Mouse (Mus musculus): ENCODE measurements around the gene Gm10073. TPM values are rescaled to one million over a fixed set of nuclear protein-coding genes. Genes with fewer than 3 reads are reported as not detected.

Gene Gm10073
- total RNA-seq, 4 experiments from 2014 or later = 97.6 to 119 (median 113) TPM

DNA sequence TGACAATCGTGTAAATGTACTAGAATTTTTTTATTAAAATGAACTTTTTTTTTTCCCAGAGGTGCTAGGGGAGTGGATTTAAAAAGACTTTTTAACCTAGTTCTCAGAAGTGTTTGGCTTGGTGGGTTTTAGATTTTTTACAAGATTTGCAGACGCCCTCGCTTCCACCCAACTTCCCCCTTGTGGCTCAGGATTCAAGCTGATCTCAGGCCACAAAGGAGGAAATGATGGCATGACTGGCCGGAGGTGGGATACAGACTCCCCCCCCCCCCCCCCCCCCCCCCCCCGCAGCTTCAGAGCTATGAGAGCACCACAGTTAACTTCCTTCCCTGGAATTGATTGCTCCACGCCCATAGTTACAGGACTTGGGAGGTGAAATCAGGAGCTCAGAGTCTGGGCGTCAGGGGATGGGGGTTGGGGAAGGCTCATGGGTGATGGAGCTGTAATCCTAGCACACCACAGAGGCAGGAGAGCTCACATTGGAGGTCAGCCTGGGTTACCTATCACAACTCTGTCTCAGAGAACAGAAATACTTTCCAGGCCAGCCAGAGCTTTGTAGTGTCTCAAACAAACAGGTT is 17.1 kb downstream of the Gm10073 start:
- no peak for DNase-seq (ENCODE audit: low spot score)

- DNase-seq (ENCODE audit: low spot score) = no peak
Measured at GRCm38 (mm10) chr8:106554011-106554410, 19.2 kb downstream of the Gm10073 start.

- no peak for DNase-seq (ENCODE audit: low spot score)
Measured at GRCm38 (mm10) chr8:106550906-106551305, 22.4 kb downstream of the Gm10073 start.

DNA sequence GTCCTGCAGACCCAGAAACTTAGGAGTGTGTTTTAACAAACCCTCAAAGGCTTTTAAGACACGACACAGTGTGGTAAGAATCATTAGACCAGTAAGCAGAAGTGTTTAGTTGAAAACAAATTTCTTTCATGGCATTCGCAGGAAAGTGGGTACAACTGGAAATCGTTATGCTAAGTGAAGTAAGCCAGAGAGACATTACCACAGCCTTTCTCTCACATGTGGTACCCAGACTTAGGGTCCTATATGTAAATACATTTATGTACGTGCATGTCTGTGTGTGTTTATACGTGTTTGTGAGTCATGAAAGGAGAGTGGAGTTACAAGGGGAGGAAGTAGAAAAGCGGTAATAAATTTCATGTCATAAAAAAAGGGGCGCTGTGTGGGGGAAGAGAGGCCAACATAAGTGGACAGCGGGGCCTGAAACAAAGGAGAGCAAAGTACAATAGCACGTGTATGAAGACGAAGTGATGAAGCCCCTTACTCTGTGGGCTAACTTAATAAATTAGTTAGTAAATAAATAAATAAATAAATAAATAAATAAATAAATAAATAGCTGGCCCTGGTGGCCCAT is 24.8 kb downstream of the Gm10073 start:
- DNase-seq (ENCODE audit: low spot score) = no peak

- no peak for DNase-seq (ENCODE audit: low spot score)
Measured at GRCm38 (mm10) chr8:106546746-106547145, 26.5 kb downstream of the Gm10073 start.

DNA sequence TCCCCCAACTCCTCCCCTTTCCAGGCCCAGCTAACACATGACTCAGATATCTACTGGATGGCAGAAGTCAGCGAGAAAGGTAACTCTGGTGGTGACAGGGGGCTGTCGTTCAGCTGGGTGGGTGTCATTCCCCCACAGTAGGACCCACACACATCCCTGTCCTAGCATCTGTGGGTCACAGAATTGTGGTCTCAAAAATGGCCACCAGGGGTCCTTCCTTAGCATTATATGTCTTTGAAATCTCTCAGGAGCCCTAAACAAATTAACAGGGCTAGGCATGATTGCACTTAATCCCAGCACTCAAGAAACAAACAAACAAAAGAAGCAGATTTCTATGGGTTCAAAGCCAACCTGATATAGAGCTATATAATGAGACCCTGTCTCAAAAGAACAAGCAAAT is 28.1 kb downstream of the Gm10073 start:
- DNase-seq (ENCODE audit: low spot score) = no peak

GRCm38 (mm10) chr8:106543043-106543442 is 30.2 kb downstream of the Gm10073 start:
- no peak for DNase-seq (ENCODE audit: low spot score)

GRCm38 (mm10) chr8:106541002-106541401 is 32.3 kb downstream of the Gm10073 start:
- DNase-seq (ENCODE audit: low spot score) = no peak

DNA sequence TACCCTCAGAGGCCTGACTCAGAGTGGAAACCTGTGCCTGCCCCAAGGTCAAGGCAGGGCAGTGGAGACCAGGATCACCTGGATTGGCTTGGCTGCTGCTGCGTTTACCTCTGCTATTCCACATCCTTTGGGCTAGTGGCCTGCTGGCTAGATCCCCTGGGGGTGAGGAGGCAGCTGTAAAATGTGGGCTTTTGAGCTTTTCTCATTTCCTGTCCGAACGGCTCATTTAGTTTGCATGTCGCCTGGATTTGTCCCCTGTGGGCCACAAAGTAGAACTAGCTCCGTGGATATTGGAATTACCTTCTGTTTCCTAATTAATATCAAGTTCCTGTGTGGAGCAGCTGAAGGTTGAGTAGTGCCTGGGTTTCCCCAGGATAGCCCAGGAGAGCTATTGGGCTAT is 34.1 kb downstream of the Gm10073 start:
- no peak for DNase-seq (ENCODE audit: low spot score)

DNA sequence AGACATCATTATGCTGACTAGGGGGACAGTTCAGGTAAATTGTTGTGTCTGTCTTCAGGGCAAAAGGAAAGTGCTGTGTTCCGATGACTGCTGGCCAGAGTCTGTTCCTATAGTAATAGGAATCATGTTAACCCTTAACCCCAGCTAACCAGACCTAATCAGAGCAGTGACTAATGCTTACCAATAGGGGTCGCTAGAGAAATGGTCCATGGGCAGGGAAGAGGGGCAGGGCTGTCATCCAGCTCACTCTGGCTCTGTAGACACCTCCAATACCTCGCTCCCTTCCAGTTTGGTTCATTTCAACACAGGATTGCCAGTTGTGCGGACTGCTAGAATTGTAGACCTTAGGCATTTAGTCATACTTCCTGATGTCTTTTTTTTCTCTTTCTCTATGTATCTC is 37.8 kb downstream of the Gm10073 start:
- DNase-seq (ENCODE audit: low spot score) = no peak

- peak; percentile 50 for DNase-seq (ENCODE audit: low spot score)
Measured at GRCm38 (mm10) chr8:106534449-106534848, 38.8 kb downstream of the Gm10073 start.

DNA sequence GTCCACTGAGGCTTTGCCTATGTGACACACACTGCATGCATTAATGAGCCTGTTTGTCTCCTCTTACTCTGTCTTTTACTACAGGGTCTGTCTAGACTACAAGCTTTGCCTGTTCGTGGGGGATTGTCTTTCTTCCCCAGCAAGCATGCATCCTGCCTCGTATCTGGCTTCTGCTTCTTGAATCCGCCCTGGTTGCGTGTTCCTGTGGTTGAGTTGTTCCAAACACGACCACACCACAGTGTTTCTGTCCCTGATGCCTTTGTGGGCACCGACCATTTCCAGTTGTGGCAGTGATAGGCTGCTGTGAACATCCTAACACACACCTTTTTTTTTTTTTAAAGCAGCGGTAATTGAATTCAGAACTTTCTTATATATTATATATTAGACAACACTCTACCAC is 39.6 kb downstream of the Gm10073 start:
- DNase-seq (ENCODE audit: low spot score) = no peak

- DNase-seq (ENCODE audit: low spot score) = no peak
Measured at GRCm38 (mm10) chr8:106530566-106530965, 42.7 kb downstream of the Gm10073 start.

DNA sequence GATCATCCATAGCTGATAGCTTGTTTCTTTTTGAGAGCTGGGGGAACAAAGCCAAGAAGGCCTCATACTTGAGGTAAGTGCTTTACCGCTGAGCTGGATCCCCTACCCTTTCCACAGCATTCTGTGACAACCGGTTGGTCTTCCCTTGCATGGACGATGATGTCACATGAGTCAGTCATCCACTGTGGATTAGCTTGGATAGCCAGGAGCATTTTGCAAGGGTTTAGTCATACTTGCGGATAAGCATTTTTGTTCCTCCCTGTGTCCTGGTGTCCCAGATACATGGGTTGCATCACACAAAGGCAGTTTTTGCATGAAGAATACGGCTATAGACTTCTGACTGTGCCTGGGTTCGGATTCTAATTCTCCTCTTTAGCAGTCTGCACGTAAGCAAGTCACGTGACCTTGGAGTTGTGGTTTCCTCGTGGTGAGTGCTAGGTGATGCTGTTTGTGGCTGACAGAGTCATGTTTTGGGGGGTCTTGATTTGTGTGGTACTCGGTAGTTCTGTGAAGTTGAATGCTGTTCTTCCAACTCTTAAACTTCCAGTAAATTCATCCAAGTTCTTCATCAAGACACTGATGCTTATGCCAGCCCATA is 43.3 kb downstream of the Gm10073 start:
- no peak for DNase-seq (ENCODE audit: low spot score)

DNA sequence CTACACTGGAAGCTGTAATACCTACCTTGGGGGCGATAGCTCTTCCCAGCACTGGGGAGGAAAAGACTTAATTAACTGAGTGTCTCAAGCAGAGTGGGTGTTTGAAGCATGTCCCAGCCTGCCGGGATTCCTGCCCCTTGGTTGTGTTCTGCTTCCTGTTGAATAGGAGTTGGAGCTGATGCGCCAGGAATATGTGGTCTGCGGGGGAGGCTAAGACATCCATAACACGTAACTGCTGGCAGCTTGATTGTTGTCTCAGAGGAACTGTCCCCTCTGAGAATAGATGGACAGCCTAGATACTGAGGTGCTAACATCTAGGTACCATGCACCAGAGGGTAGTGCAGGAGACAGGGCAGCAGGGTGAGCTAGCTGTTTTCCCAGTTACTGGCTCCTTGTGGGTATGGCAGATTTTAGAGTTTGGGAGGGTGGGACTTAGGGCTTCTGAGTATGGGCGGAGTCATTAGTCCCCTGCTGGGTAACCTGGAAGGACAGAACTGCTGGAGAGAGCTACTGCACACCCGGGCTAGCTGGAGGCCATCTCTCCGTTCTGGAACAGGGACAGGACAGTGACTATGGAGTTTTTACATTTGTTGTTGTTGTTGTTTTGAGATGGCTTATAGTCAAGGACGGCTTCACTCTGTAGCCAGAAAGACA is 44.5 kb downstream of the Gm10073 start:
- no peak for DNase-seq (ENCODE audit: low spot score)

DNA sequence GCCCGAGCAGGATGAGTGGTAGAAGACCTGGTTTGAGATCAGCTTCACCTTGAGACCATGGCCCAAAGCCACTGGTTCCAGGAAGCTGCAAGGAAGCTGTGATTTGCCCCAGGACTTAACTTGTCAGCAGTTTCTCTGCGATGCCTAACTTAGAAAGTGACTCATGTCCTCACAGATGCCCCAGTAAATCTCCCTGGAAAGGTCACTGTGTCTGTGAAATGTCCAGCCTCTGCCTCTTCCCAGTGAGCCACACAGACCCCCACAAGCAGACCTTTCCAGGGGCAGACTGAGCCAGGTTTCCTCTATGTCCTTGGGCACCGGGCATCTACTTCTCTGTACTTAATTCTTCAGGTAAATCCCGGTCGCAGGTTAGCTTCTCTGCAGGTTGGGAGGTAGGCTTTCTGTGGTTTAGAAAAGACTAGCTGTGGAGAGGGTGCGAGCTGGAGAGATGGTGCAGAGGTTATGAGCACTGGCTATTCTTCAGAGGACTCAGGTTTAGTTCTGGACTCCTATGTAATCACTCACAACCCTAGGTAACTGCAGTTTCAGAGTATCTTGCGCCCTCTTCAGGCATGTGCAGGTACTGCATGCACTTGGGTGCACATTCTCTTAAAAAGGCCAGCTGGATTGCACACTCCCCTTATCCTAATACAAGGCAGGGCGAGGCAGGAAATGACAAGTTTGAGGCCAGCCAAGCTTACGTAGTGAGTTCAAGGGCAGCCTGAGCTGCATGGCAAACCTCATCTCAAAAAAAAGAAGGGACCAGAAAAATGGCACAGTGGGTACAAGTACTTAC is 45.8 kb downstream of the Gm10073 start:
- DNase-seq (ENCODE audit: low spot score) = no peak

GRCm38 (mm10) chr8:106526725-106527124 is 46.5 kb downstream of the Gm10073 start:
- no peak for DNase-seq (ENCODE audit: low spot score)

Other genes starting within 250 kb of the Gm10073 start
- gene Smpd3, start 235.5 kb downstream of the Gm10073 start, total RNA-seq (2022) = 1 to 10 TPM; 2.5 to 3.2 (median 2.6) TPM
- gene Zfp90, start 158.1 kb downstream of the Gm10073 start, total RNA-seq (2022) = 1 to 10 TPM; 2.2 to 3.6 (median 3.1) TPM
- not detected for gene 6030452D12Rik, start 72.9 kb downstream of the Gm10073 start, total RNA-seq (2022)
- 1 to 10 TPM in 1 of 4 experiments, under 1 TPM in 3; 0.71 to 1.7 (median 0.87) TPM for gene Cdh3, start 62.6 kb downstream of the Gm10073 start, total RNA-seq (2022)
- under 1 TPM in 1 of 4 experiments, not detected in 3; 0.23 TPM for gene Cdh1, start 29.9 kb upstream of the Gm10073 start, total RNA-seq (2022)
- gene Tango6, start 109.6 kb upstream of the Gm10073 start, total RNA-seq (2022) = 10 to 100 TPM in 3 of 4 experiments, 1 to 10 TPM in 1; 9.9 to 11.0 (median 10.8) TPM